Mouse (Mus musculus): ENCODE results near the gene Snx17. TPM values are rescaled to one million over a fixed set of nuclear protein-coding genes. Genes with fewer than 3 reads are reported as not detected.
A peak's percentile ranks its signal among the peaks of the same experiment; 100 is the strongest.

The Snx17 gene
- polyA plus RNA-seq, 1 experiment: 2.7 TPM

DNA sequence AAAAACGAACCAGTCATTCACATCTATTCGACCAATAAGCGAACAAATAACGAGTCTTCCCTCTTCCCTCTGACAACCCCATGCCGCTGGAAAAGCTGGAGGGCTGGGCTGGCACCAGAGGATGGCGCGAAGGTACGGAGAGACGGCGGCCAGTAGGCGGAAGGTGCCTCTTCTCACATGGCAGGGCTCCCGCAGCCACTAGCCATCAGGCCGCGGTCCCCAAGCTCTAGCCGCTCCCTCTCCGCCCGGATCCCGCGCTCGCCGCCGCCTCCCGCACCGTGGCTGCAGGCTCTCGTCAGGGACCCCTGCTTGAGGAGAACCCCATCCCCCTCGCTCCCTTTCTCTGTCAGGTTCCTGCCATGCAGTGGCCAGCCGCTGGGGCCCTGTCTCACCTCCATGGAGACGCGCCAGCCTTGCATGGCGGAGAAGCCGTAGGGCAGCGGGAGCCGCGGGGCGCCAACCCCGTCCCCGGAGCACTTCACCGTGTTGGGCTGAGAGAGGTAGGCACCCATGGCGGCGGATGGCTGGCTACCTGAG lies 27.0 kb downstream of the Snx17 start:
- Histone ChIP-seq H3K4me3 (replicated peaks) (peak overlapping the region; percentile 68), H3K9me3 (ENCODE audit: control insufficient read depth, low read length) (no peaks in the 10 kb centered on the region), H3K27me3 (ENCODE audit: control insufficient read depth) (no peaks in the 10 kb centered on the region), H3K4me1 (ENCODE audit: control insufficient read depth) (peaks cover 50% of the 10 kb centered on the region), H3K36me3 (ENCODE audit: control insufficient read depth) (peaks cover 23% of the 10 kb centered on the region)
- TF ChIP-seq GATA1 (IDR thresholded peaks at IDR 0.05; ENCODE audit: low read length) (no peak), TAL1 (IDR thresholded peaks at IDR 0.05; ENCODE audit: low read length) (no peak)

DNA sequence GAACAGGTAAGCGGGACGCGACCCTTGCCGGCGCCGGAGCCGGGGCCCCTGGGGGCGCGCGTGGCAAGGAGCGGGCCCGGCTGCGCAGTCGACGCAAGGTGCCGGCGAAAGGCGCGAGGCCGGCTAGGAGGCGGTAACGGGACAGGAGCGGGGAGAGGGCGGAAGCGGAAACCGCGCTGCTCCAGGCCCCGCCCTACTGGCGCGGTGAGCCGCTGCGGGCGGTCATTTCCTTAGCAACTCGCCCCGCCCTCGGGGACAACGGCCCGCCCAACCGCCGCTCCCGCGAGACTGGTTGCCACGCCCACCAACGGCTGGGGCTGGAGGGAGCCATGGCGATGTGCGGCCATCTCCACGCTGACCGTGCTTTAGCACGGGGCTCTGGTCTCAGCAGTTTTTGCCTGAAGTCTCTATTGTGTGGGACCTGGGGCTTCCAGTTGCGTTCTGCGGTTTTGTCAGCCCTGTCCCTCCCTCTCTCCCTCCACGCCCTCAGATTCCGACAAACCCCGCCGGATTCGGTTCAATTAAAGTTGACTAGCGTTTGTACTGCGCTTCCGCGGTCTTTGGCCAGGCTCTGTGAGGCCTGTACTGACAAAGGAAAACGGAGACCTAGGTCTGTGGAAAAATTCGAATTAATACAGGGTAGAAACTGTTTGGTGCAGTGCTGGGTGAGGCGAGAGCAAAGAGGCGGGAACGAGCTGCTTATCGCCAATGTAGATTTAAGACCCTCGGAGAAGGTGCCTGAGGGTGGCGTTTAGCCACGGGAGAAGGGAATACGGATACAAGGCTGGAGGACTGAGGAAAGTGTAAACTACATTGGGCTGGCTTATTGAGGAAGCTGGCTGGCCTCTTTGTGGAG lies 27.6 kb downstream of the Snx17 start, which contains the start of gene Ppm1g:
Gene Ppm1g (minus strand): TSS at position 240 of the 856 bp plus-strand sequence.
- TF ChIP-seq GATA1 (IDR thresholded peaks at IDR 0.05; ENCODE audit: low read length) (no peak), TAL1 (IDR thresholded peaks at IDR 0.05; ENCODE audit: low read length) (no peak)
- Histone ChIP-seq H3K36me3 (ENCODE audit: control insufficient read depth) (peaks cover 16% of the 10 kb centered on the region), H3K4me3 (replicated peaks) (peak within 1 kb of the TSS; percentile 68), H3K4me1 (ENCODE audit: control insufficient read depth) (peaks cover 44% of the 10 kb centered on the region), H3K9me3 (ENCODE audit: control insufficient read depth, low read length) (no peaks in the 10 kb centered on the region), H3K27me3 (ENCODE audit: control insufficient read depth) (no peaks in the 10 kb centered on the region)

DNA sequence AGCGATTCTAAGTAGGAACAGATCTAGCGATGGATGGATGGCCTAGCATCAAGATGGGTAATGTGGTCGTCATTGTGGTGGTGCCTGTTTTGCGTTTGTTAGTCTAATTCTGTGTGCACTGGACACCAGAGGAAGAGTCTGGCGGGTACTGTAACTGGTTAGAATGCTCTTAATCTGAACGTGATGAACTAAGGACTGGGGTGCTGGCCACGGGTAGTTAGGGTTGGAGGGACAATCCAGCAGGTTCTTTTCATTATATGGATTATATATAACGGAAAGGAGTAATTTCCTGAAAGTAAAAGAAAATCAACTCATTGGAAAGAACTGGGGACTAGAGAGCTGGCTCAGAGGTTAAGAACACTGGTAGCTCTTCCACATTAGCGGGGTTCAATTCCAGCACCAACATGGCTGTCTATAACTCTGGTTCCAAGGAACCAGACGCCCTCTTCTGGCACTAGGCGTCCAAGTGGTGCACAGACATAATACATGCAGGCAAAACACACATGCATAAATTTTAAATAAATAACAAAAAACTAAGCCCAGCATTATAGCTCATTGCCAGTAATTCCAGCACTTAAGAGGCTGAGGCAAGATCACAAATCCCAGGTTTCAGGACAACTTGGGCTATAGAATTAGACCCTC lies 28.4 kb downstream of the Snx17 start:
- TF ChIP-seq TAL1 (IDR thresholded peaks at IDR 0.05; ENCODE audit: low read length) (no peak), GATA1 (IDR thresholded peaks at IDR 0.05; ENCODE audit: low read length) (no peak)
- no peaks in the 10 kb centered on the region for H3K27me3 ChIP-seq (ENCODE audit: control insufficient read depth)
- H3K4me3 ChIP-seq (replicated peaks): peak overlapping the region; percentile 68
- H3K4me1 ChIP-seq (ENCODE audit: control insufficient read depth): peaks cover 38% of the 10 kb centered on the region
- peaks cover 9% of the 10 kb centered on the region for H3K36me3 ChIP-seq (ENCODE audit: control insufficient read depth)
- no peaks in the 10 kb centered on the region for H3K9me3 ChIP-seq (ENCODE audit: control insufficient read depth, low read length)

DNA sequence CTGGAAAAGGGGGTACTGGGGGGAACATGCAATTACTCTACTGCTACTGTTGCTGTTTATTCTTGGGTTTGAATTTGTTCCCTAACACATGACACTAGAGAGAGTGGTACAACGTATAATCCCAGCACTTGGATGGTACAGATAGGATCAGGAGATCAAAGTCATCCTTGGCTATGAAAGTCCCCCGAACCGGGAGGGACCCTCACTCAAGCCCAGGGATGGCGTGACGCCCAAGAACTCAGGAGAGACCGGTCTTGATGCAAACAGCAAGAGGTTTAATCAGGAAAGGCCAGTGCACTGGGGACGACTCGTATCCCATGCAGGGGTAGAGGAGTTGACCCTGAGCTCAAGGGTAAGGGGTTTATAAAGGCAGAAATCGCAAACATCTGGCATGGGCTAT lies 29.7 kb downstream of the Snx17 start:
- TF ChIP-seq GATA1 (IDR thresholded peaks at IDR 0.05; ENCODE audit: low read length) (no peak), TAL1 (IDR thresholded peaks at IDR 0.05; ENCODE audit: low read length) (no peak)

DNA sequence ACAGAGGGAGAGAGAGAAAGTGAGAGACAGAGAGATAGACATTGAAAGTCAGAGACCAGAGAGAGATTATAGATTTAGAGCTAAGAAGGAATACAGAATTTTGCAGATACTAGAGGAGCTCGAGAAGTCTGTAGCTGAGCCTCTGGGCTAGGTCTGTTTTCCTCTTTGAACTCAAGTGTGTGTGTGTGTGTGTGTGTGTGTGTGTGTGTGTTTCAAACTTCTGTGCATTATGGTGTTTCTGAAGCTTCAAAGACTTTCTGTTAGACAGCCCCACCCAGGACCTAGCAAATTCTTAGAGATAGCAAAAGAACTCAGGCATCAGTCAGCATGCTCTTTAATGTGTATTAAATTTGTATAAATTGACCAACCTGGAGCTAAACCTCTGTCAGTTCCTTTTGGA lies 33.6 kb downstream of the Snx17 start:
- H3K27me3 ChIP-seq (ENCODE audit: control insufficient read depth): 0 out of 2 replicates have a peak, but pooled peaks cover 2% of the 10 kb centered on the region
- no peak overlapping the region for H3K4me3 ChIP-seq (replicated peaks)
- TF ChIP-seq TAL1 (IDR thresholded peaks at IDR 0.05; ENCODE audit: low read length) (no peak), GATA1 (IDR thresholded peaks at IDR 0.05; ENCODE audit: low read length) (no peak)
- H3K36me3 ChIP-seq (ENCODE audit: control insufficient read depth): no peaks in the 10 kb centered on the region
- no peaks in the 10 kb centered on the region for H3K9me3 ChIP-seq (ENCODE audit: control insufficient read depth, low read length)
- peaks cover 4% of the 10 kb centered on the region for H3K4me1 ChIP-seq (ENCODE audit: control insufficient read depth)

More for the DNA sequence above, 29.7 kb downstream of the Snx17 start:
- Histone ChIP-seq H3K9me3 (ENCODE audit: control insufficient read depth, low read length) (no peaks in the 10 kb centered on the region), H3K4me3 (replicated peaks) (no peak overlapping the region), H3K4me1 (ENCODE audit: control insufficient read depth) (peaks cover 30% of the 10 kb centered on the region), H3K27me3 (ENCODE audit: control insufficient read depth) (no peaks in the 10 kb centered on the region), H3K36me3 (ENCODE audit: control insufficient read depth) (peaks cover under 1% of the 10 kb centered on the region)

DNA sequence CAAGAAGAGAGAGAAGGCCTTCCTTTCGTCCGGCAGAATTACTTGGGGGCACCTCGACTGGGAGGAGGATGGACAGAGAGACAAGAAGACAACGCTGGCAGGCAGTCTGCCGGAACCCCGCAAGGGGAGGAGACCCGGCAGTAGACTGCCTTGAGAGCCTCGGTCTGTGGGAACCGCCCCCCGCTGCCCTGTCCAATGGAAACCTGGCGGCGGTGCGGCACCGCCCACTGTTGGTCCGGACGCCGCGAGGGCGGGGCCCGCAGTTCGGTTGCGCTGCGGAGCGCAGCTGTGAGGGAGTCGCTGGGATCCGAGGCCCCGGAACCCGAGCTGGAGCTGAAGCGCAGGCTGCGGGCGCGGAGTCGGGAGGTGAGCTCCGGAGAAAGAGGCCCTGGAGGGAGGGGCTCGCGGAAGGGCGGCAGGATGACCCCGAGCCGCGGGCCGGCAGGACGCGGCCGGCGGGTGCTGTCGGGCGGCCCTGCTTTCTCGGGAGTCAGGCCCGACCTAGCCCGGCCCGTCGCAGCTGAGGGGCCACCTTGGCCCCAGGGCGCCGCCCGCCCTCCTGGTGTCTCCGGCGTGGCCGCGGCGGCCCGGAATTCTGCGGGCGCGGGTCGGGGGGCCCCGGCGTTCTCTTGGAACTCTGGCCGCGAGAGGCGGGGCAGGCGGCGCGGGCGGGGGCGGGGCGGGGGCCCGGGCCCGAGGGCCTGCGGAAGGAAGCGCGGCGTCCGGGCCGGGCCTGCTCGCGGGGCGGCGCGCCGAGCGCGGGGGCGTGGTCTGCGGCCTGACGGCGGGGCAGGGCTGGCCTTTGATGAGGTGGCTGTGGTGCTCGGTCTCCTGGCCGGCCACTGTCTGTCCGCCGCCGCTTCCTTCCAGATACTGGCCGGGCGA lies 47.9 kb downstream of the Snx17 start, which contains the start of the genes Nrbp1 and Gm9970:
Gene Nrbp1 (plus strand): TSS at position 228 of the 885 bp plus-strand sequence.
Gene Gm9970 (minus strand): TSS at position 596 of the 885 bp plus-strand sequence.
- Histone ChIP-seq H3K36me3 (ENCODE audit: control insufficient read depth) (peaks cover 24% of the 10 kb centered on the region), H3K9me3 (ENCODE audit: control insufficient read depth, low read length) (no peaks in the 10 kb centered on the region), H3K4me3 (replicated peaks) (peak within 1 kb of the TSS; percentile 94), H3K27me3 (ENCODE audit: control insufficient read depth) (peaks cover 5% of the 10 kb centered on the region), H3K4me1 (ENCODE audit: control insufficient read depth) (peaks cover 29% of the 10 kb centered on the region)
- TF ChIP-seq GATA1 (IDR thresholded peaks at IDR 0.05; ENCODE audit: low read length) (no peak), TAL1 (IDR thresholded peaks at IDR 0.05; ENCODE audit: low read length) (no peak)

DNA sequence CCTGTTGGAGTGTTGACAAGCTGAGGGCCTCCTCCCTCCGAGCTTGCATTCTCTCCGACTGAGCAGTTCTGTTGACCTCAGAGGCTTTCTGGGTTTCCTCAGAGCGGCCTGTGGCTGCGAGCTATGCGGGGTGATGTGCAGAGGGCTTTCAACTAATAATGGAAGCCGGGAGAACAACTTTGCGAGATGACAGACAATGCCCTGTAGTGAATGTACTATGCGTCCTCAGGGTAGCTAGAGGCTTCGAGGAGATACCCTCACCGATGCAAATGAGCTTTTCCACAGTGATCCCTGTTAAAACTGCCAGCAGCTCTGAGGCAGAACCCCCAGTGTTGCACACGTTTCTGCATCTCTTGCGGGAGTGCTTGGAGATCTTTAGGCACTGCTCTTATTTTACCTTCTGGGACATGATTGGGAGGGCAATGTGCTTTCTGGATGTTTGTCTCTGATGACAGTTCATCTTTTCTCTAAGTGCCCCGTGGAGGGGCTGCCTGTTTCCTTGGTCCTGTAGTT lies 48.6 kb downstream of the Snx17 start:
- TF ChIP-seq TAL1 (IDR thresholded peaks at IDR 0.05; ENCODE audit: low read length) (no peak), GATA1 (IDR thresholded peaks at IDR 0.05; ENCODE audit: low read length) (no peak)
- no peaks in the 10 kb centered on the region for H3K9me3 ChIP-seq (ENCODE audit: control insufficient read depth, low read length)
- H3K36me3 ChIP-seq (ENCODE audit: control insufficient read depth): peaks cover 31% of the 10 kb centered on the region
- peaks cover 29% of the 10 kb centered on the region for H3K4me1 ChIP-seq (ENCODE audit: control insufficient read depth)
- peak overlapping the region; percentile 94 for H3K4me3 ChIP-seq (replicated peaks)
- peaks cover 2% of the 10 kb centered on the region; the same call in 1 of the 2 replicates for H3K27me3 ChIP-seq (ENCODE audit: control insufficient read depth)

DNA sequence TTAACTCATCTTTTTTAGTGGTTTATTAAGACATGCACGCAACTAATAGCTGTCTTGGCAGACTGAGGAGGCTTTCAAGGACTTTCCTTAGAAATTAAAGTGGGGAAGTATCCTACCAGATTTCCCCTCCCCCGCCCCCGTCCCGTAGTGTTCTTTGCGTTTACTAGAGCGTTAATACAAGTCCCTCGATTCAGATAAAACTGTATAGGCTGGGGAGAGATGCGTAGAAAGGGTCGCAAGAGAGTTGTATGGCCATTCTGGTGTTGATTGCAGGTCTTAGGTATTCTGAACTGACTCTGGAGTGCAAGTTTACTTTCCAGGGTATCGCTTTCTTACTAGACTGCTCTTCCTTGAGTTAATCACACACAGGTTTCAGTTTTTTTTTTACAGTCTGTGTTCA lies 49.2 kb downstream of the Snx17 start:
- peaks cover 37% of the 10 kb centered on the region for H3K36me3 ChIP-seq (ENCODE audit: control insufficient read depth)
- no peaks in the 10 kb centered on the region for H3K9me3 ChIP-seq (ENCODE audit: control insufficient read depth, low read length)
- H3K4me3 ChIP-seq (replicated peaks): peak overlapping the region; percentile 94
- no peak for TF ChIP-seq TAL1 (IDR thresholded peaks at IDR 0.05; ENCODE audit: low read length)
- no peak for TF ChIP-seq GATA1 (IDR thresholded peaks at IDR 0.05; ENCODE audit: low read length)
- H3K4me1 ChIP-seq (ENCODE audit: control insufficient read depth): peaks cover 29% of the 10 kb centered on the region
- peaks cover under 1% of the 10 kb centered on the region; the same call in 1 of the 2 replicates for H3K27me3 ChIP-seq (ENCODE audit: control insufficient read depth)

Other genes starting within 250 kb of the Snx17 start
- not detected in 2 replicates for gene Cgref1, start 247.6 kb upstream of the Snx17 start, polyA plus RNA-seq (2012)
- 4.6 and 5.1 TPM in 2 replicates for gene Preb, start 232.9 kb upstream of the Snx17 start, polyA plus RNA-seq (2012)
- not detected in 2 replicates for gene Tcf23, start 224.6 kb upstream of the Snx17 start, polyA plus RNA-seq (2012)
- 0.81 and 1.6 TPM in 2 replicates for gene Atraid, start 144.9 kb upstream of the Snx17 start, polyA plus RNA-seq (2012)
- gene Slc5a6, start 144.3 kb upstream of the Snx17 start, polyA plus RNA-seq (2012): 0.07 and 0.13 TPM in 2 replicates
- gene Cad, start 138.4 kb upstream of the Snx17 start, polyA plus RNA-seq (2012): 14.6 and 19.9 TPM in 2 replicates
- not detected in 2 replicates for gene Dnajc5g, start 86.9 kb upstream of the Snx17 start, polyA plus RNA-seq (2012)
- not detected in 2 replicates for gene Slc30a3, start 85.0 kb upstream of the Snx17 start, polyA plus RNA-seq (2012)
- gene Trim54, start 76.5 kb upstream of the Snx17 start, polyA plus RNA-seq (2012): not detected in 2 replicates
- gene Ucn, start 54.4 kb upstream of the Snx17 start, polyA plus RNA-seq (2012): not detected in 2 replicates
- gene Mpv17, start 39.0 kb upstream of the Snx17 start, polyA plus RNA-seq (2012): 0.14 and 0.38 TPM in 2 replicates
- gene Gm29609, start 13.3 kb upstream of the Snx17 start, polyA plus RNA-seq (2012): 2.2 and 2.5 TPM in 2 replicates
- 4.0 and 4.9 TPM in 2 replicates for gene Gtf3c2, start 13.1 kb upstream of the Snx17 start, polyA plus RNA-seq (2012)
- 32.5 and 34.0 TPM in 2 replicates for gene Eif2b4, start 203 bp downstream of the Snx17 start, polyA plus RNA-seq (2012)
- 2.5 TPM in 2 replicates for gene Zfp513, start 9.1 kb downstream of the Snx17 start, polyA plus RNA-seq (2012)
- 31.4 and 40.0 TPM in 2 replicates for gene Ppm1g, start 27.5 kb downstream of the Snx17 start, polyA plus RNA-seq (2012)
- gene Nrbp1, start 47.6 kb downstream of the Snx17 start, polyA plus RNA-seq (2012): 2.3 and 2.6 TPM in 2 replicates
- gene Gm9970, start 48.0 kb downstream of the Snx17 start, polyA plus RNA-seq (2012): not detected in 2 replicates
- 0.06 and 0.14 TPM in 2 replicates for gene Krtcap3, start 58.5 kb downstream of the Snx17 start, polyA plus RNA-seq (2012)
- gene Ift172, start 97.9 kb downstream of the Snx17 start, polyA plus RNA-seq (2012): 0.30 and 0.43 TPM in 2 replicates
- 0.17 TPM in 1 of 2 replicates, not detected in the other for gene Fndc4, start 102.9 kb downstream of the Snx17 start, polyA plus RNA-seq (2012)
- not detected in 2 replicates for gene Gckr, start 104.2 kb downstream of the Snx17 start, polyA plus RNA-seq (2012)

Measured in erythroblast, embryonic 14.5 days (primary cell).